Mouse (Mus musculus) olfactory bulb, adult 2 months (tissue): ENCODE data around the gene Sik3.

Source experiments
- CTCF ChIP-seq: fragments of 200-500 bp; IDR thresholded peaks from 2 replicates; pipeline ENCODE4 v1.5.1; 2012; ENCODE audit warnings: low read depth, mild to moderate bottlenecking, low read length, moderate library complexity; ENCODE audit not compliant: insufficient read depth
- POLR2A ChIP-seq: fragments of 200-500 bp; IDR thresholded peaks from 2 replicates; pipeline ENCODE4 v1.6.1; 2012; ENCODE audit warnings: mild to moderate bottlenecking, low read depth, low read length, moderate library complexity; ENCODE audit not compliant: insufficient read depth

DNA sequence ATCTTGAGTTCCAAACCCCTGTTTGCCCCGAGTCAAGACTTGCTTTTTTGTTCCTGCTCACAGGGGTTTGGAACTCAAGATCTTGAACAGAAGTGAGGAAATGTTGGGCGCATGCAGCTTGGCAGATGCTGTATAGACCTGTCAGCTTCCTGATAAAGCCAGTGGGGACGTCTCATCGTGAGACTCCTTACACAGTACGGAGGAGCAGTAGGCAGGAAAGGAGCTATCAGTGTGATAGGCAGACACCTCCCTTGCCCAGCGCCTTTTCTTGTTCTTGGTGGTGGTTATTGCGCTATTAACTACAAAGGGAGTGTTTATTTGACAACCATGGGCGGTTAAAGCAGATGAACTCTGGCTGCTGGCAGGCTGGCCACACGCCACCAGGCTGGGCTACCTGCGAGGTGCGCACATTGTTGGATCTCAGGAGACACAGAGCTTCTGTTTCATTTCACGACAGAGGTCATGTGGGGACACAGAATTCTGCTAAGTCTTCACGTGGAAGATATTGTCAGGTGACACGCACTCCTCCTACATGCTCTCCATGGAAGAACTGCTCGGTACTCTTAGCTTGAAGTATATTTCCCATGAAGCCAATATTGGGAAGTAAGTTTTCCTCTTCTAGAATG lies 85.9 kb downstream of the Sik3 start:
- no peak for TF ChIP-seq CTCF
- TF ChIP-seq POLR2A = no peak
